Mouse (Mus musculus) thymus, adult 2 months (tissue): Measurements from ENCODE around the gene Snapc4. TPM values are rescaled to one million over a fixed set of nuclear protein-coding genes. Genes with fewer than 3 reads are reported as not detected.

Experiments
- DNase-seq: peaks from one replicate; pipeline ENCODE4 v3.0.0; 2021
- H3K27ac ChIP-seq: fragments of 200-500 bp; 2 replicates; pipeline ENCODE4 v1.5.1; 2012; ENCODE audit warnings: low read length, control low read depth; ENCODE audit not compliant: control insufficient read depth, insufficient read depth
- H3K27me3 ChIP-seq: fragments of 200-500 bp; 2 replicates; pipeline ENCODE4 v1.6.1; 2012; ENCODE audit warnings: mild to moderate bottlenecking, low read length, moderate library complexity, mixed read lengths; ENCODE audit not compliant: control insufficient read depth, insufficient read depth
- H3K36me3 ChIP-seq: fragments of 200-500 bp; 2 replicates; pipeline ENCODE4 v1.6.1; 2012; ENCODE audit warnings: mild to moderate bottlenecking, low read length, moderate library complexity; ENCODE audit not compliant: control insufficient read depth, insufficient read depth
- H3K4me1 ChIP-seq: fragments of 200-500 bp; replicated peaks from 2 replicates; pipeline ENCODE4 v1.6.1; 2012; ENCODE audit warnings: low read length; ENCODE audit not compliant: control insufficient read depth, insufficient read depth
- H3K4me3 ChIP-seq: fragments of 200-500 bp; 2 replicates; pipeline ENCODE4 v1.5.1; 2012; ENCODE audit warnings: mild to moderate bottlenecking, low read length, control low read depth, moderate library complexity; ENCODE audit not compliant: control insufficient read depth, insufficient read depth
- CTCF ChIP-seq: fragments of 200-500 bp; IDR thresholded peaks from 2 replicates; pipeline ENCODE4 v1.5.1; 2012; ENCODE audit warnings: mild to moderate bottlenecking, control low read depth, low read length, moderate library complexity, borderline replicate concordance; ENCODE audit not compliant: control insufficient read depth, poor library complexity, insufficient read depth; ENCODE audit errors: extremely low read depth
- POLR2A ChIP-seq: fragments of 200-500 bp; IDR thresholded peaks from 2 replicates; pipeline ENCODE4 v1.6.1; 2012; ENCODE audit warnings: mild to moderate bottlenecking, low read length, control low read depth, moderate library complexity; ENCODE audit not compliant: control insufficient read depth, poor library complexity, insufficient read depth; ENCODE audit errors: extremely low read depth
- WGBS: fragments of 180-500 bp; shearing (Covaris S2); methylation state at CpG from one replicate; pipeline ENCODE4 v1.1.7; 2018; 5-methylcytosine and 5-hydroxymethylcytosine counted together
- polyA plus RNA-seq: library from polyadenylated mRNA; depleted of rRNA; stranded (reverse); fragments of >200 nt; gene quantifications from 2 replicates; pipeline ENCODE4 v1.2.3, GENCODE M21; 2012; rRNA removed

Gene Snapc4
- polyA plus RNA-seq: 59.2 and 60.4 TPM in 2 replicates

GRCm38 (mm10) chr2:26380131-26380771, at the start of gene Snapc4:
TSS of gene Snapc4 (minus strand) at chr2:26380653.
- H3K27me3 ChIP-seq: no peaks in the 10 kb centered on the region
- H3K4me1 ChIP-seq: peaks cover 4% of the 10 kb centered on the region
- H3K27ac ChIP-seq: no peak within 1 kb of the TSS
- DNase-seq: peak; percentile 87
- H3K36me3 ChIP-seq: peaks cover 26% of the 10 kb centered on the region
- TF ChIP-seq CTCF (no peak; the same call in 1 of the 2 replicates), POLR2A (no peak)
- under 1% methylated on average over 38 of the region's 38 CpGs for WGBS
- H3K4me3 ChIP-seq: peak within 1 kb of the TSS; percentile 60

GRCm38 (mm10) chr2:26429851-26430250, 49.4 kb upstream of the Snapc4 start:
- TF ChIP-seq CTCF: no peak
- TF ChIP-seq POLR2A: no peak

GRCm38 (mm10) chr2:26424541-26424940, 44.1 kb upstream of the Snapc4 start:
- H3K27me3 ChIP-seq: no peaks in the 10 kb centered on the region
- 98% methylated on average over 2 of the region's 2 CpGs for WGBS
- H3K36me3 ChIP-seq: peaks cover 87% of the 10 kb centered on the region
- H3K4me3 ChIP-seq: no peak overlapping the region
- TF ChIP-seq POLR2A: no peak
- no peak for TF ChIP-seq CTCF
- H3K27ac ChIP-seq: no peak overlapping the region
- DNase-seq: no peak
- no peaks in the 10 kb centered on the region for H3K4me1 ChIP-seq

More at GRCm38 (mm10) chr2:26429851-26430250, 49.4 kb upstream of the Snapc4 start:
- no peaks in the 10 kb centered on the region for H3K4me1 ChIP-seq
- over 99% methylated on average over 5 of the region's 5 CpGs for WGBS
- H3K27ac ChIP-seq: no peak overlapping the region
- peaks cover 85% of the 10 kb centered on the region for H3K36me3 ChIP-seq
- DNase-seq: no peak
- no peak overlapping the region for H3K4me3 ChIP-seq
- no peaks in the 10 kb centered on the region for H3K27me3 ChIP-seq

DNA sequence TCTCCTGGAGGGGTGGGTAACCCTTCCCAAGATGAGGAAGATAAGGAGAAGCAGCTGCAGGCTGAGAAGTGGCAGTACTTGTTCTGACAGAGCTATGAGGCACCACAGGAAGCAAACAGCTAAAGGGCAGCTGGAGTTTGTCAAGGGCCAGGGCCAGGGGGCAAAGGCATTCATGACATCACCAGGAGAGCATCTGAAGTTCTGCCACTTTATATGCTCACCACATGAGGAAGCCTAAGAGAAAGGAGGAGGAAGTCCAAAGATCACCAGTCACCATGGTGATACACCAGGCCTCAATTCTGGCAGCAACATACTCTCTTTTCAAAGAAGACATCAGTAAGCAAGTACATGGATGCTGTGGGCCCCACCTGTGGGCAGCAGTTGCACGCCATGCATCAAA, 42.6 kb upstream of the Snapc4 start:
- H3K4me1 ChIP-seq: no peaks in the 10 kb centered on the region
- TF ChIP-seq POLR2A: no peak
- no peak for TF ChIP-seq CTCF
- no peaks in the 10 kb centered on the region for H3K27me3 ChIP-seq
- H3K4me3 ChIP-seq: no peak overlapping the region
- H3K27ac ChIP-seq: no peak overlapping the region
- 100% methylated on average over 1 of the region's 1 CpGs for WGBS
- peaks cover 76% of the 10 kb centered on the region for H3K36me3 ChIP-seq
- no peak for DNase-seq

DNA sequence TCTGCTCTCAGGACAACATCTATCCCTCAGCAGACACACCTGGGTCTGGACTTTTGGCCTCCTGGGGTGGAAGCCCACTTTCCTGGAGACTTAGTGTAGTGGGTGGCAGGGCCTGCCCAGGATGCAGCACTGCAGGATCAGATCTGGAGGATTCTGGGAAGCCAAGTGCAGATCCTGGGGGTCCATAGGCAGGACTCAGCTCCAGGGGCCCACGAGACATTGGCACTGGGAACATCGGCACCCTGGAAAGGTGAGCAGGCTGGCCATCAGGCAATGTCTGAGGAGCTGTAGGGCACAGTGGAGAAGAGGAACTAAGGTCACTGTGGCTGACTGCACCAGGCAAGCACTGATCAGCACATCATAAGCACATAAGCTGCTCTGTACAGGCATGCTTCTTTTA, 41.5 kb upstream of the Snapc4 start:
- 98% methylated on average over 2 of the region's 2 CpGs for WGBS
- Histone ChIP-seq H3K4me1 (no peaks in the 10 kb centered on the region), H3K27ac (no peak overlapping the region), H3K4me3 (no peak overlapping the region), H3K36me3 (peaks cover 75% of the 10 kb centered on the region), H3K27me3 (no peaks in the 10 kb centered on the region)
- no peak for DNase-seq
- no peak for TF ChIP-seq POLR2A
- TF ChIP-seq CTCF: no peak

GRCm38 (mm10) chr2:26418120-26418519, 37.7 kb upstream of the Snapc4 start:
- no peak for TF ChIP-seq POLR2A
- TF ChIP-seq CTCF: no peak
- peaks cover 60% of the 10 kb centered on the region for H3K36me3 ChIP-seq

DNA sequence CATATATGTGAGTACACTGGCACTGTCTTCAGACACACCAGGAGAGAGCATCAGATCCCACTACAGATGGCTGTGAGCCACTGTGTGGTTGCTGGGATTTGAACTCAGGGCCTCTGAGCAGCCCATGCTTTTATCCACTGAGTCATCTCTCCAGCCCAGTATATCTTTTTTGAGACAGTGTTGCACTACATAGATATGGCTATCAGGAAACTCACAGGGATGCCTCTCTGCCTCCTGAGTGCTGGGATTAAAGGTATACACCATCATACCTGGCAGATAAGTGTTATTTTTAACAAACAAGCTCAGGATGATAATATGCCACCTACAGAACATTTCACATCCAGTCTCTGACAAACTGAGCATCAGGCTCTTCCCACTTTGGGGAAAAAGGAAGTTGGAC, 36.6 kb upstream of the Snapc4 start:
- no peak overlapping the region for H3K27ac ChIP-seq
- no peaks in the 10 kb centered on the region for H3K4me1 ChIP-seq
- no peak for DNase-seq
- H3K4me3 ChIP-seq: no peak overlapping the region
- H3K27me3 ChIP-seq: no peaks in the 10 kb centered on the region
- H3K36me3 ChIP-seq: peaks cover 50% of the 10 kb centered on the region
- TF ChIP-seq POLR2A (no peak), CTCF (no peak)

More at GRCm38 (mm10) chr2:26418120-26418519, 37.7 kb upstream of the Snapc4 start:
- Histone ChIP-seq H3K4me1 (no peaks in the 10 kb centered on the region), H3K27ac (no peak overlapping the region), H3K4me3 (no peak overlapping the region), H3K27me3 (no peaks in the 10 kb centered on the region)
- no peak for DNase-seq
- 84% methylated on average over 1 of the region's 1 CpGs for WGBS
